Mouse (Mus musculus): ENCODE measurements at regions not wholly inside any gene's neighbourhood (a gene's known extent, or its start where the extent isn't known, plus 50 kb on each side); places are given as distances from the start of the nearest gene placed in this dataset.

GRCm38 (mm10) chr6:35458250-35458649 lies 81.4 kb downstream of the Mtpn start:
- no peak for DNase-seq (ENCODE audit: low read depth, low spot score)

- no peak for DNase-seq (ENCODE audit: low read depth, low spot score)
Observed at GRCm38 (mm10) chr6:35445007-35445406, 94.7 kb downstream of the Mtpn start.

GRCm38 (mm10) chr6:35426301-35426700 lies 100.4 kb upstream of the Fam180a start:
- peak; percentile 91 for DNase-seq (ENCODE audit: low read depth, low spot score)

GRCm38 (mm10) chr6:35424521-35424920 lies 98.6 kb upstream of the Fam180a start:
- DNase-seq (ENCODE audit: low read depth, low spot score) = no peak

- no peak for DNase-seq (ENCODE audit: low read depth, low spot score)
Observed at GRCm38 (mm10) chr6:35420924-35421323, 95.0 kb upstream of the Fam180a start.

- DNase-seq (ENCODE audit: low read depth, low spot score) = peak; percentile 69
Observed at GRCm38 (mm10) chr6:35405044-35405443, 79.1 kb upstream of the Fam180a start.

- DNase-seq (ENCODE audit: low read depth, low spot score) = no peak
Observed at GRCm38 (mm10) chr6:35403341-35403910, 77.5 kb upstream of the Fam180a start.

GRCm38 (mm10) chr6:35395726-35396125 lies 69.8 kb upstream of the Fam180a start:
- DNase-seq (ENCODE audit: low read depth, low spot score) = no peak

GRCm38 (mm10) chr6:35388827-35389226 lies 62.9 kb upstream of the Fam180a start:
- DNase-seq (ENCODE audit: low read depth, low spot score) = no peak

GRCm38 (mm10) chr6:35381536-35381935 lies 55.6 kb upstream of the Fam180a start:
- DNase-seq (ENCODE audit: low read depth, low spot score) = no peak

GRCm38 (mm10) chr6:35380721-35381466 lies 55.0 kb upstream of the Fam180a start:
- peak; percentile 80 for DNase-seq (ENCODE audit: low read depth, low spot score)

- peak; percentile 85 for DNase-seq (ENCODE audit: low read depth, low spot score)
Observed at GRCm38 (mm10) chr6:35379890-35380289, 53.9 kb upstream of the Fam180a start.

GRCm38 (mm10) chr6:35378851-35379250 lies 52.9 kb upstream of the Fam180a start:
- no peak for DNase-seq (ENCODE audit: low read depth, low spot score)

- DNase-seq (ENCODE audit: low read depth, low spot score) = no peak
Observed at GRCm38 (mm10) chr6:35377535-35377934, 51.6 kb upstream of the Fam180a start.

GRCm38 (mm10) chr6:35376526-35376925 lies 50.6 kb upstream of the Fam180a start:
- DNase-seq (ENCODE audit: low read depth, low spot score) = no peak
